Mouse (Mus musculus): ENCODE results near the gene Actrt2.

DNA sequence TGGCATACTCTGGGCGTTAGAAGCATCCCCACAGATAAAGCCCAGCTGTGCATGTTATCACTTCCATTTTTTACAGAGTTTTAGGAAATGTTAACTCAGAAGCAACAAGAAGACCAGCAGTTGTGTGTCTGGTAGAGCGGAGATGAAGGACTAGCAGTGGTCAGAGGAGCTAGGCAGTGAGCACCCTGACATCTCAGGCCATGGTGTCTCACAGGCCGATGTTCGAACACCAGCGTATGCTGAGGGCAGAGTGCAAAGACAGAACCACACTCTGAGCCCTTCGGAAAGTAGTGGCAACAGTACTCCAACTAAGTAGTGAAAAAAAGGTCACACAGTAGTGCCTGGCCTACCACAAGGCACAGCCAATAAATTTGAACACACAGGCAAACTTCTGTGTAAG lies 32.8 kb upstream of the Actrt2 start:
- TF ChIP-seq POLR2A (IDR thresholded peaks at IDR 0.05; ENCODE audit: extremely low read depth, insufficient read depth, low read length) (no peak), CTCF (IDR thresholded peaks at IDR 0.05; ENCODE audit: extremely low read depth, insufficient read depth, low read length) (no peak)
